Comparison of ENCODE assay signal across 10 mouse cellular contexts in genomic region chr5:112182775-112183174, GRCm38 (mm10).
DNase-seq lines count a peak whose midpoint lies in the region; ATAC-seq and TF ChIP-seq lines count a peak whose summit lies in the region.
"Had no signal": no experiment of that assay in that cellular context is flagged by ENCODE, and none has a peak within 500 bp of the region (broad histone marks: within the 10 kb centered on the region; RNA-seq: fewer than 3 reads in every experiment).

No protein-coding gene starts in this region.

- TF ChIP-seq CTCF in cerebellum, adult 2 months (IDR thresholded peaks at IDR 0.05; ENCODE audit: borderline replicate concordance, insufficient read depth, low read depth, low read length): 0 out of 2 replicates have a peak, but pooled peaks have one; percentile 15
- peak; percentile 78 for TF ChIP-seq CTCF in layer of hippocampus, adult 2 months (conservative IDR thresholded peaks at IDR 0.05)
- peak; percentile 84 for TF ChIP-seq CTCF in hindbrain, postnatal 0 days (IDR thresholded peaks at IDR 0.05; ENCODE audit: low read depth)

- 44% methylated on average over 8 of the region's 8 CpGs for WGBS in cerebellum, adult 2 months
- 39% methylated on average over 8 of the region's 8 CpGs for WGBS in hindbrain, postnatal 0 days

- H3K4me3 ChIP-seq in cerebellum, adult 2 months (replicated peaks; ENCODE audit: insufficient read depth, low read depth, low read length): no peak overlapping the region
- H3K4me3 ChIP-seq in layer of hippocampus, adult 2 months: no peak overlapping the region
- H3K4me3 ChIP-seq in hindbrain, postnatal 0 days (ENCODE audit: low read length): no peak overlapping the region
- H3K4me3 ChIP-seq: limb, embryonic 12.5 days had no signal

- TF ChIP-seq POLR2A in cerebellum, adult 2 months (IDR thresholded peaks at IDR 0.05; ENCODE audit: borderline replicate concordance, insufficient read depth, low read length): no peak

- H3K27me3 ChIP-seq in cerebellum, adult 2 months (ENCODE audit: control insufficient read depth, insufficient read depth, low read length): no peaks in the 10 kb centered on the region
- no peaks in the 10 kb centered on the region for H3K27me3 ChIP-seq in hindbrain, postnatal 0 days (ENCODE audit: insufficient read depth, low read length)

- H3K4me2 ChIP-seq in hindbrain, postnatal 0 days (ENCODE audit: low read depth, low read length): no peak overlapping the region
- H3K4me2 ChIP-seq: limb, embryonic 12.5 days had no signal

- no peak for ATAC-seq in cerebellum, adult (ENCODE audit: insufficient number of reproducible peaks, low FRiP score, low TSS enrichment)
- ATAC-seq in hindbrain, postnatal 0 days: no peak
- ATAC-seq in activated CD4-positive, CD25-positive, alpha-beta regulatory T cell, adult 4 months: no peak

- H3K9ac ChIP-seq in hindbrain, postnatal 0 days (replicated peaks; ENCODE audit: low read length): no peak overlapping the region
- H3K9ac ChIP-seq: limb, embryonic 12.5 days had no signal

- H3K4me1 ChIP-seq in cerebellum, adult 2 months (ENCODE audit: control insufficient read depth, insufficient read depth, low read length): no peaks in the 10 kb centered on the region
- 0 out of 2 replicates have a peak, but pooled peaks cover 3% of the 10 kb centered on the region for H3K4me1 ChIP-seq in hindbrain, postnatal 0 days (ENCODE audit: insufficient read depth, low read length)

- DNase-seq in cerebellum, adult 2 months: no peak
- peak in 1 of 2 experiments; percentile 23 for DNase-seq in layer of hippocampus, adult 2 months (ENCODE audit: low spot score in 2 of 2)
- no peak for DNase-seq in layer of hippocampus, adult 9-11 months
- DNase-seq in R1 (ENCODE audit: low read depth, low spot score): peak; percentile 76
- peak; percentile 67 for DNase-seq in hindbrain, postnatal 0 days (ENCODE audit: low spot score)
- peak; percentile 81 for DNase-seq in retina, postnatal 1 day

- H3K27ac ChIP-seq in cerebellum, adult 2 months (ENCODE audit: insufficient read depth, low read length): no peak overlapping the region
- H3K27ac ChIP-seq in layer of hippocampus, adult 2 months: no peak overlapping the region
- no peak overlapping the region for H3K27ac ChIP-seq in hindbrain, postnatal 0 days
- H3K27ac ChIP-seq: limb, embryonic 12.5 days had no signal

- H3K36me3 ChIP-seq in hindbrain, postnatal 0 days (ENCODE audit: insufficient read depth, low read length): no peaks in the 10 kb centered on the region
- H3K36me3 ChIP-seq: G1E; limb, embryonic 12.5 days had no signal

- H3K9me3 ChIP-seq in hindbrain, postnatal 0 days (ENCODE audit: low read length): no peaks in the 10 kb centered on the region
- H3K9me3 ChIP-seq: limb, embryonic 12.5 days had no signal

Comparison
In these comparisons a context has a peak if more than half of its experiments do, and no peak if none do; other contexts are left out.
1. DNase-seq: peak in R1 (single experiment), hindbrain, postnatal 0 days (single experiment) and retina, postnatal 1 day (single experiment); none in cerebellum, adult 2 months (0 of 2) and layer of hippocampus, adult 9-11 months (single experiment).
2. CTCF ChIP-seq: peak in every context shown above with its lines; median percentile 84 in hindbrain, postnatal 0 days; 78 in layer of hippocampus, adult 2 months; 15 in cerebellum, adult 2 months.